20 mouse cellular contexts compared by ENCODE assay signal in genomic region chr6:65862836-65863235, GRCm38 (mm10).
DNase-seq lines count a peak whose midpoint lies in the region; ATAC-seq and TF ChIP-seq lines count a peak whose summit lies in the region.
"Had no signal": no experiment of that assay in that cellular context is flagged by ENCODE, and none has a peak within 500 bp of the region (broad histone marks: within the 10 kb centered on the region; RNA-seq: fewer than 3 reads in every experiment).

No protein-coding gene starts in this region.

- H3K36me3 ChIP-seq in forebrain, postnatal 0 days (ENCODE audit: insufficient read depth), result no peaks in the 10 kb centered on the region
- H3K36me3 ChIP-seq: hindbrain, embryonic 12.5 days had no signal

- DNase-seq in cerebellum, adult 9-11 months, result peak; percentile 11
- DNase-seq in cerebellum, postnatal 4 days (ENCODE audit: low spot score in 2 of 2), result no peak
- DNase-seq in cerebellum, postnatal 14 days, result peak; percentile 40 to 63
- DNase-seq in layer of hippocampus, adult 18-20 months (ENCODE audit: low spot score in 2 of 2), result peak; percentile 39 to 78
- peak; percentile 66 for DNase-seq in layer of hippocampus, adult 9-11 months
- no peak for DNase-seq in forebrain, postnatal 0 days
- no peak for DNase-seq in retina, embryonic 14.5 days (ENCODE audit: low spot score)
- DNase-seq in heart, postnatal 14 days, result no peak
- DNase-seq: adrenal gland, adult 2 months; adrenal gland, postnatal 25 days; gastrocnemius, postnatal 10 days; heart, adult 18-20 months; heart, postnatal 36 days had no signal

- WGBS in forebrain, postnatal 0 days, result 89% methylated on average over 3 of the region's 3 CpGs

- H3K4me2 ChIP-seq in forebrain, postnatal 0 days (ENCODE audit: low read depth), result no peak overlapping the region
- H3K4me2 ChIP-seq: heart, embryonic 12.5 days; hindbrain, embryonic 12.5 days had no signal

- H3K27me3 ChIP-seq in forebrain, postnatal 0 days (ENCODE audit: insufficient read depth, low read length), result no peaks in the 10 kb centered on the region
- H3K27me3 ChIP-seq: heart, embryonic 12.5 days; hindbrain, embryonic 12.5 days had no signal

- intact Hi-C loops in heart, postnatal 14 days (cut with DNase I), result no loop called here

- H3K4me1 ChIP-seq in forebrain, postnatal 0 days (ENCODE audit: insufficient read depth), result no peaks in the 10 kb centered on the region; the same call in 1 of the 2 replicates
- H3K4me1 ChIP-seq: heart, embryonic 12.5 days had no signal

- no peak for TF ChIP-seq CTCF in forebrain, postnatal 0 days (IDR thresholded peaks at IDR 0.05; ENCODE audit: low read depth)

- H3K4me3 ChIP-seq in forebrain, postnatal 0 days (ENCODE audit: low read depth, low read length), result no peak overlapping the region
- H3K4me3 ChIP-seq: embryonic facial prominence, embryonic 10.5 days; heart, embryonic 12.5 days; hindbrain, embryonic 12.5 days had no signal

- no peaks in the 10 kb centered on the region for H3K9me3 ChIP-seq in forebrain, postnatal 0 days (ENCODE audit: low read length)
- H3K9me3 ChIP-seq: embryonic facial prominence, embryonic 10.5 days; heart, embryonic 12.5 days; hindbrain, embryonic 12.5 days had no signal

- H3K27ac ChIP-seq in forebrain, postnatal 0 days (ENCODE audit: low read depth, low read length), result no peak overlapping the region
- H3K27ac ChIP-seq: embryonic facial prominence, embryonic 10.5 days; hindbrain, embryonic 12.5 days had no signal

- no peak for ATAC-seq in forebrain, postnatal 0 days
- ATAC-seq: forebrain, embryonic 14.5 days; hindbrain, embryonic 16.5 days; inflammation-experienced regulatory T-cells, adult 6 months; intestine, postnatal 0 days had no signal

- H3K9ac ChIP-seq in forebrain, postnatal 0 days, result no peak overlapping the region
- H3K9ac ChIP-seq: heart, embryonic 12.5 days; hindbrain, embryonic 12.5 days had no signal

Comparison
In these comparisons a context has a peak if more than half of its experiments do, and no peak if none do; other contexts are left out.
1. DNase-seq: peak in cerebellum, adult 9-11 months (single experiment), cerebellum, postnatal 14 days (2 of 2), layer of hippocampus, adult 18-20 months (2 of 2) and layer of hippocampus, adult 9-11 months (single experiment); none in cerebellum, postnatal 4 days (0 of 2), forebrain, postnatal 0 days (single experiment), retina, embryonic 14.5 days (single experiment) and heart, postnatal 14 days (0 of 2).